Mouse (Mus musculus) neural tube, embryonic 11.5 days (tissue): ENCODE data around the gene Lancl2. TPM values are rescaled to one million over a fixed set of nuclear protein-coding genes. Genes with fewer than 3 reads are reported as not detected.

Experiments
- ATAC-seq: fragments of 200-750 bp; cut with Nextera tagmentation; 2 replicates; pipeline ENCODE4 v1.8.0; 2017; ENCODE audit warnings: moderate number of reproducible peaks, mild to moderate bottlenecking, moderate TSS enrichment, moderate library complexity; ENCODE audit not compliant: insufficient read depth, low FRiP score, low TSS enrichment
- DNase-seq: peaks from one replicate; pipeline ENCODE4 v3.0.0-alpha.2; 2015; ENCODE audit warnings: low spot score
- H3K27ac ChIP-seq: fragments of 300-500 bp; sonication (generic); 2 replicates; pipeline ENCODE4 v1.5.1; 2014; ENCODE audit warnings: low read depth, mild to moderate bottlenecking, low read length
- H3K27me3 ChIP-seq: fragments of 300-500 bp; sonication (generic); 2 replicates; pipeline ENCODE4 v1.6.1; 2014; ENCODE audit warnings: mild to moderate bottlenecking, low read length, mixed read lengths; ENCODE audit not compliant: control insufficient read depth, insufficient read depth
- H3K36me3 ChIP-seq: fragments of 300-500 bp; sonication (generic); 2 replicates; pipeline ENCODE4 v1.6.1; 2014; ENCODE audit warnings: mild to moderate bottlenecking, low read length, moderate library complexity, mixed read lengths; ENCODE audit not compliant: control insufficient read depth, insufficient read depth
- H3K4me1 ChIP-seq: fragments of 300-500 bp; sonication (generic); 2 replicates; pipeline ENCODE4 v1.6.1; 2014; ENCODE audit warnings: low read length, mixed read lengths; ENCODE audit not compliant: control insufficient read depth, insufficient read depth
- H3K4me2 ChIP-seq: fragments of 300-500 bp; sonication (generic); 2 replicates; pipeline ENCODE4 v1.6.1; 2014; ENCODE audit warnings: low read depth, mild to moderate bottlenecking, moderate library complexity
- H3K4me3 ChIP-seq: fragments of 300-500 bp; sonication (generic); 2 replicates; pipeline ENCODE4 v1.5.1; 2014; ENCODE audit warnings: low read depth, low read length
- H3K9ac ChIP-seq: fragments of 300-500 bp; sonication (generic); 2 replicates; pipeline ENCODE4 v1.6.1; 2014; ENCODE audit warnings: mild to moderate bottlenecking, low read length
- H3K9me3 ChIP-seq: fragments of 300-500 bp; sonication (generic); 2 replicates; pipeline ENCODE4 v1.6.1; 2016; ENCODE audit warnings: low read length; ENCODE audit not compliant: control insufficient read depth
- WGBS: fragments of 180-500 bp; shearing (Covaris S2); extraction: QIAGEN DNeasy Blood & Tissue Kit; methylation state at CpG from one replicate; pipeline ENCODE4 v1.1.7; 2014; 5-methylcytosine and 5-hydroxymethylcytosine counted together
- polyA plus RNA-seq: library from polyadenylated mRNA; unstranded; fragments of >200 nt; fragmentation: Nextera tagmentation; extraction: Ambion mirVana; gene quantifications from 2 replicates; pipeline ENCODE4 v1.2.1, GENCODE M21; 2014

Lancl2 gene
- polyA plus RNA-seq, 1 experiment from 2014 or later: 48.9 TPM

DNA sequence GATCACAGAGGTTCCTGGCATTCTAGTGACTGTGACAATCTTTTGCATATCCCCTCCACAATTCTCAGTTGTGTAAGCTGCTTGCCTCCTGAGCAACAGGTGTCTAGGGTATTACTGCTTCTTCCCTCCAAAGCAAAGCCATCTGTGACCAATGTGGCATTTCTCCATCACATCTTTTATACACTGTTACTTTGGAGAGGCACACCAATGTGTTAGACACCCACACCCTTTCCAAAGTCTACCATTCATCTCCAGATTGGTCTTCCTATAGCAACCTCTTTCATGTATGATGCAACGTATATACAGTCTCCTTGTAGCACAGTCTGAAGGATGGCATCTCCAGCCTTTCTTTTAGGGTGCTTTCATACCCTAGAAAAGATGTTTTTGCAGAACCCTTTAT, 80.3 kb downstream of the Lancl2 start:
- ATAC-seq (no peak), DNase-seq (no peak)
- Histone ChIP-seq H3K4me1 (no peaks in the 10 kb centered on the region), H3K9ac (no peak overlapping the region), H3K36me3 (no peaks in the 10 kb centered on the region), H3K4me3 (no peak overlapping the region), H3K4me2 (no peak overlapping the region), H3K9me3 (no peaks in the 10 kb centered on the region), H3K27me3 (no peaks in the 10 kb centered on the region), H3K27ac (no peak overlapping the region)
- 87% methylated on average over 1 of the region's 1 CpGs for WGBS

DNA sequence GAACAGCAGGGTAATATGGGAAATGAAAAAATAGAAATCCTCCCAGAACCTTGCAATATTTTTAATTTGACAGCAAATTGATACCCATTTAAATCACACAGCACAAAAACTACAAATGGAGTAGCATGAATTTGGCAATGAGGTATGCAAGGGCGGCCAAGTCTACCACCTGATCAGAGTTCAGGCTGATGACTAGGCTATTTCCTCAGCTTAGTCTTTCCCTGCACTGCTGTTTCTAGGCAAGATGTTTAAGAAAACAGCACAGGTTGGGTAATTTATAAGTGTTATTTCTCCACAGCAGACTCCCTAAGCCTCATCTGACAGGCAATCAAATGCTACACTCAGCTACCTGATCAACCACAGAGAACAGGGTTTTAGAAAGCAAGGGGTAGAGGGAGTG, 81.9 kb downstream of the Lancl2 start:
- Histone ChIP-seq H3K36me3 (no peaks in the 10 kb centered on the region), H3K4me1 (no peaks in the 10 kb centered on the region), H3K9ac (no peak overlapping the region), H3K4me3 (no peak overlapping the region), H3K9me3 (no peaks in the 10 kb centered on the region), H3K4me2 (no peak overlapping the region), H3K27ac (no peak overlapping the region), H3K27me3 (no peaks in the 10 kb centered on the region)
- no peak for ATAC-seq
- 84% methylated on average over 1 of the region's 1 CpGs for WGBS
- DNase-seq: no peak

DNA sequence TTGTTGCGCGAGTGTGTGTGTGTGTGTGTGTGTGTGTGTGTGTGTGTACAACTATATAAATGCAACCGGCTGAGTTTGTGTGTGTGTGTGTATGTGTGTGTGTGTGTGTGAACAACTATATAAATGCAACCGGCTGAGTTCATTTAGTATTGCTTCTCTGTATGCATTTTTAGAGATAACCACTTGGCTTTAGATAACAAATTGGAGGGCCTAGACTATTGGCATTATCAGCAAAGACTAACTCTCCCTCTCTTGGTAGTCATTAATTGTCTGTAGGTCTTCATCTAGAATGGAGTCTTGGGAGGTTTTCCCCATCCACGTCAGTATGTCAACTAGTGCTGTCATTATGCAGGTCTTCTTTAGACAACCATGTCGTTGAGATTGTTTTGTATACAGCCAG, 85.0 kb downstream of the Lancl2 start:
- no peaks in the 10 kb centered on the region for H3K27me3 ChIP-seq
- no peak for ATAC-seq

More for the DNA sequence above, 85.0 kb downstream of the Lancl2 start:
- H3K4me1 ChIP-seq: no peaks in the 10 kb centered on the region
- H3K27ac ChIP-seq: no peak overlapping the region
- H3K36me3 ChIP-seq: no peaks in the 10 kb centered on the region
- H3K4me2 ChIP-seq: no peak overlapping the region
- 96% methylated on average over 6 of the region's 6 CpGs for WGBS
- no peak for DNase-seq
- no peak overlapping the region for H3K9ac ChIP-seq
- no peaks in the 10 kb centered on the region for H3K9me3 ChIP-seq
- H3K4me3 ChIP-seq: no peak overlapping the region

Other genes starting within 250 kb of the Lancl2 start
- gene Ppm1k, start 167.1 kb upstream of the Lancl2 start, polyA plus RNA-seq: 4.0 and 4.4 TPM in 2 replicates
- gene Herc6, start 121.5 kb upstream of the Lancl2 start, polyA plus RNA-seq: 2.5 and 2.9 TPM in 2 replicates
- 21.0 and 21.8 TPM in 2 replicates for gene Pyurf, start 10.5 kb upstream of the Lancl2 start, polyA plus RNA-seq
- gene Vopp1, start 122.6 kb downstream of the Lancl2 start, polyA plus RNA-seq: 63.4 and 77.2 TPM in 2 replicates
- gene Vmn1r21, start 147.8 kb downstream of the Lancl2 start, polyA plus RNA-seq: not detected in 2 replicates
- gene Vmn1r22, start 205.5 kb downstream of the Lancl2 start, polyA plus RNA-seq: not detected in 2 replicates
- not detected in 2 replicates for gene Vmn1r23, start 224.3 kb downstream of the Lancl2 start, polyA plus RNA-seq